In the genomic region with DNA sequence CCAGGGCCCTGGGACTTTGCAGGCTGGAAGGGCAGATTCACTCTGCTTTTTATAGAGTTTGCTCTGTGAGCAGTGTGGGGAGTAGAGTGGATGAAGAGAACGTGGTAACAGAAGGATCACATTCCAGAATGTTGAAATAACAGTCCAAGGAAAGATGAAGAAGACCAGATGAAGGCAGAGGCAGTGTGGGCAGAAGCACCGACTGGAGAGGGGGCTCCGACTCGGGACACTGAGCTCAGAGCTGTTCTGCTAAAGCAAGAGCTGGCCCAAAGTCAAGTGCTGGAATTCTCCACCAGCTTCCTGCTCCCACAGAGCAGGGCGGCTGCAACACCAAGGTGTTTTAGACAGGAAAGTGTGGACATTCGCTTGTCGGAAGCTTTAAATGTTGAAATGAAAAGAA, we compare ENCODE assay signal across 15 mouse cellular contexts.
DNase-seq lines count a peak whose midpoint lies in the region; ATAC-seq lines count a peak whose summit lies in the region.
"Had no signal": no experiment of that assay in that cellular context is flagged by ENCODE, and none has a peak within 500 bp of the region (broad histone marks: within the 10 kb centered on the region; RNA-seq: fewer than 3 reads in every experiment).

No protein-coding gene starts in this region.

- no peaks in the 10 kb centered on the region; the same call in 1 of the 2 replicates for H3K27me3 ChIP-seq in heart, embryonic 12.5 days (replicated peaks)
- H3K27me3 ChIP-seq in midbrain, embryonic 11.5 days (ENCODE audit: control insufficient read depth, insufficient read depth, low read length) = no peaks in the 10 kb centered on the region
- H3K27me3 ChIP-seq in midbrain, embryonic 16.5 days (ENCODE audit: control insufficient read depth, insufficient read depth, low read depth, low read length) = no peaks in the 10 kb centered on the region
- H3K27me3 ChIP-seq: forebrain, embryonic 15.5 days; neural tube, embryonic 13.5 days had no signal

- no peak overlapping the region for H3K4me3 ChIP-seq in heart, embryonic 12.5 days
- no peak overlapping the region for H3K4me3 ChIP-seq in midbrain, embryonic 11.5 days (ENCODE audit: low read depth, low read length)
- H3K4me3 ChIP-seq in midbrain, embryonic 16.5 days (ENCODE audit: low read depth, low read length) = no peak overlapping the region
- H3K4me3 ChIP-seq: embryonic facial prominence, embryonic 10.5 days; erythroblast, embryonic 14.5 days; forebrain, embryonic 15.5 days; neural tube, embryonic 13.5 days had no signal

- peak overlapping the region; percentile 28 for H3K4me2 ChIP-seq in heart, embryonic 12.5 days
- no peak overlapping the region for H3K4me2 ChIP-seq in midbrain, embryonic 11.5 days
- H3K4me2 ChIP-seq in midbrain, embryonic 16.5 days (ENCODE audit: low read length) = no peak overlapping the region
- H3K4me2 ChIP-seq: forebrain, embryonic 15.5 days; neural tube, embryonic 13.5 days had no signal

- H3K27ac ChIP-seq in heart, embryonic 12.5 days (ENCODE audit: poor library complexity, severe bottlenecking) = no peak overlapping the region
- no peak overlapping the region for H3K27ac ChIP-seq in midbrain, embryonic 11.5 days (ENCODE audit: low read depth, low read length)
- H3K27ac ChIP-seq in midbrain, embryonic 16.5 days (ENCODE audit: low read length) = no peak overlapping the region
- H3K27ac ChIP-seq: embryonic facial prominence, embryonic 10.5 days; forebrain, embryonic 15.5 days; neural tube, embryonic 13.5 days had no signal

- ATAC-seq in heart, embryonic 12.5 days (ENCODE audit: insufficient number of reproducible peaks, low FRiP score) = no peak
- ATAC-seq in midbrain, embryonic 11.5 days (ENCODE audit: low FRiP score) = no peak
- no peak for ATAC-seq in midbrain, embryonic 16.5 days
- ATAC-seq: forebrain, embryonic 15.5 days; Patski had no signal

- H3K9me3 ChIP-seq in heart, embryonic 12.5 days (replicated peaks) = no peaks in the 10 kb centered on the region
- H3K9me3 ChIP-seq in midbrain, embryonic 11.5 days (ENCODE audit: control insufficient read depth, low read length) = no peaks in the 10 kb centered on the region
- no peaks in the 10 kb centered on the region for H3K9me3 ChIP-seq in midbrain, embryonic 16.5 days (replicated peaks; ENCODE audit: control insufficient read depth, low read length, poor library complexity, severe bottlenecking)
- H3K9me3 ChIP-seq: embryonic facial prominence, embryonic 10.5 days; forebrain, embryonic 15.5 days; neural tube, embryonic 13.5 days had no signal

- no peak overlapping the region for H3K9ac ChIP-seq in heart, embryonic 12.5 days
- no peak overlapping the region for H3K9ac ChIP-seq in midbrain, embryonic 11.5 days (ENCODE audit: low read length)
- no peak overlapping the region for H3K9ac ChIP-seq in midbrain, embryonic 16.5 days (ENCODE audit: low read depth, low read length)
- H3K9ac ChIP-seq: forebrain, embryonic 15.5 days; neural tube, embryonic 13.5 days had no signal

- no peak for DNase-seq in heart, adult 9 months (ENCODE audit: low spot score in 2 of 2)
- DNase-seq in layer of hippocampus, adult 11-12 months (ENCODE audit: low spot score) = peak; percentile 19
- DNase-seq in layer of hippocampus, postnatal 25 days (ENCODE audit: extremely low spot score in 1 of 2, low spot score in 1 of 2) = no peak
- DNase-seq in midbrain, embryonic 11.5 days (ENCODE audit: low spot score, missing footprints) = peak; percentile 73
- no peak for DNase-seq in adipocyte (ENCODE audit: low spot score)
- DNase-seq: cerebellum, adult 11 months; lung, adult 2 months; thymus, postnatal 36 days had no signal

- no peaks in the 10 kb centered on the region for H3K36me3 ChIP-seq in heart, embryonic 12.5 days
- H3K36me3 ChIP-seq in midbrain, embryonic 11.5 days (ENCODE audit: control insufficient read depth, insufficient read depth, low read length) = no peaks in the 10 kb centered on the region
- H3K36me3 ChIP-seq in midbrain, embryonic 16.5 days (ENCODE audit: control insufficient read depth, insufficient read depth, low read length) = no peaks in the 10 kb centered on the region
- H3K36me3 ChIP-seq: embryonic facial prominence, embryonic 10.5 days; forebrain, embryonic 15.5 days; neural tube, embryonic 13.5 days had no signal

- H3K4me1 ChIP-seq in heart, embryonic 12.5 days (replicated peaks) = peaks cover 5% of the 10 kb centered on the region
- no peaks in the 10 kb centered on the region for H3K4me1 ChIP-seq in midbrain, embryonic 11.5 days (ENCODE audit: control insufficient read depth, insufficient read depth, low read length)
- no peaks in the 10 kb centered on the region for H3K4me1 ChIP-seq in midbrain, embryonic 16.5 days (ENCODE audit: control insufficient read depth, insufficient read depth, low read length)
- H3K4me1 ChIP-seq: embryonic facial prominence, embryonic 10.5 days; neural tube, embryonic 13.5 days had no signal

- WGBS in heart, embryonic 12.5 days = 45% methylated on average over 7 of the region's 7 CpGs
- 74% methylated on average over 7 of the region's 7 CpGs for WGBS in midbrain, embryonic 11.5 days
- 81% methylated on average over 7 of the region's 7 CpGs for WGBS in midbrain, embryonic 16.5 days

Comparison
In these comparisons a context has a peak if more than half of its experiments do, and no peak if none do; other contexts are left out.
1. DNase-seq: peak in layer of hippocampus, adult 11-12 months (single experiment) and midbrain, embryonic 11.5 days (single experiment); none in heart, adult 9 months (0 of 2), layer of hippocampus, postnatal 25 days (0 of 2) and adipocyte (single experiment).